Mouse (Mus musculus): ENCODE measurements around the gene Cyp39a1.

DNA sequence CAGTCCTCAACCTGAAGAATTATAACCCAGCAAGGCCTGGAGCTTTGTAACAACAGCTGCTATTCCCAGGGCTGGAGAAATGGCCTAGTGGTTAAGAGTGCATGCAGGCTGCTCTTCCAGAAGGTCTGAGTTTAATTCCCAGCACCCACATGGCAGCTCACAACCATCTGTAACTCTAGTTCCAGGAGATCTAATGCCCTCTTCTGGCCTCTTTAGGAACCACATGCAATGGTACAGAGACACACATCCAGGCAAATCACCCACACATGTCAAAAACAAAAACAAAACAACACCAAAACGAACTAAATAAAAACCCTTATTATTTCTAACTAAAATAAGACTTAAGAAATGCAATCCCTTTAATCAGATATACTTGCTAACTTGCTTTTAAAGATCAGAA is 26.4 kb upstream of the Cyp39a1 start:
- no peak for TF ChIP-seq CTCF (IDR thresholded peaks at IDR 0.05; ENCODE audit: low read depth, low read length)
- no peak for TF ChIP-seq POLR2A (IDR thresholded peaks at IDR 0.05; ENCODE audit: extremely low read depth, insufficient read depth, low read length)

Data from liver, adult 2 months (tissue).